Mouse (Mus musculus) gastrocnemius, postnatal 25 days (tissue): ENCODE results near the gene Cox6a2. TPM values are rescaled to one million over a fixed set of nuclear protein-coding genes. Genes with fewer than 3 reads are reported as not detected.
"Not testable (repeated sequence)": the region's sequence is repeated elsewhere in the genome, so short reads cannot be mapped to it uniquely, and the experiment has no call there.

ENCODE experiments used
- DNase-seq: peaks from one replicate; pipeline ENCODE4 v3.0.0; 2022
- total RNA-seq, 2 experiments: library from RNA; stranded (reverse); gene quantifications; 1 replicate in 1 of 2; 2 replicates in 1 of 2; pipeline ENCODE4 v1.2.3; 2021

The Cox6a2 gene
- total RNA-seq, 2 experiments from 2014 or later: 1,477 to 1,564 TPM

DNA sequence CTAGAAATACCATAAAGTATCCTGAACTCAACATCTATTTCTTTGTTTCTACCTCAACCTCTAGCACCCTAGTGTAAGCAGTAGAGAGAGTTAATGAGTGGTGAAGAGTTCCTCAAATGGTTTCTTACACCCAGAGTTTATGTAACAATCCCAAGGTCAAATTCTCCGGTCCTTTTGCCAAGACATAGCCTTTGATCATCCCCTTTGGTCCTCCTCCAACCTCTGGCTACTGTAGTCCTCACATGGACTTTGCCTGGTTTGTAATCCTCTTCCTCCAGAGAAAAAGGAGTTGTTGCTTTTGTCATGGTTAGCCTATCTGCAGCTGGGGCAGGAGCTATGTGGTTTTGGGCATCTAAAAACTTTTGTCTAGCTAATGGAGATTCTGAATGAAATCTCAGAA is 29.3 kb upstream of the Cox6a2 start:
- no peak for DNase-seq

DNA sequence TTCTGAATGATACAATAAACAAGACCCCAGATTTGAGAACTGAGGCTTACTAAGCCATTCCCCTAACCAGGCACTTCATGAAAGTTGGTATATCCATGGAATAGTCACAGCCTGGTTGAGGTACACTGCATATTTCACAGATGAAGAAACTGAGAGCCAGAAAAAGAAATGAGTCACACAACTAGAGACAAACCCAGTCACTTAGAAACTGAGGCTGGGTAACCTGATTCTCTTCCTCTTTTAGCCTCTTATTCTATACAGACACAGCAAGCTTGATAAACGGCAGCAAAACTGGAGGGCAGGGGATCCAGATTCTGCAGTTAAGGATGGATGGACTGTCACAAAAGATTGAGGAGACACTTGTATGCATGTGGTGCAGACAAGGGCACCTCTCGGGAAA is 28.6 kb upstream of the Cox6a2 start:
- no peak for DNase-seq

DNA sequence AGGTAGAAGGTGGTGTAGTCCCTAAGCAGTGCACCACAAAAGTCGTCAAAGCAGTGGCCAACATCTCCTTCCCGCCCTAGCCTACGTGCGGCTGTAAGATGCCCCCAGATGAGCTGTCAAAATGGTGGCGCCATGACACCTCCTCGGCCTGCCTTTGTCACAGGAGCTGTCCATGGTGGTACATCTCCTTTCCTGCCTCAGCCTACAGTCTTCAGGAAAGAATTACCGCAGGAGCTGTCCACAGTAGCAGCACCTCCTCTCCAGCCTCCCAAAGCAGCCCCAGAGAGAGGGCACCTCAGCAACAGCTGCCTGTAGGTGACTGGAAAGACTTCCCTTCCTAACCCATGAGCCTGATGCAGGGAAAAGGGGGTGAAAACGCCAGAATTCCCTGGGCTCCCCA is 25.6 kb upstream of the Cox6a2 start:
- no peak for DNase-seq

DNA sequence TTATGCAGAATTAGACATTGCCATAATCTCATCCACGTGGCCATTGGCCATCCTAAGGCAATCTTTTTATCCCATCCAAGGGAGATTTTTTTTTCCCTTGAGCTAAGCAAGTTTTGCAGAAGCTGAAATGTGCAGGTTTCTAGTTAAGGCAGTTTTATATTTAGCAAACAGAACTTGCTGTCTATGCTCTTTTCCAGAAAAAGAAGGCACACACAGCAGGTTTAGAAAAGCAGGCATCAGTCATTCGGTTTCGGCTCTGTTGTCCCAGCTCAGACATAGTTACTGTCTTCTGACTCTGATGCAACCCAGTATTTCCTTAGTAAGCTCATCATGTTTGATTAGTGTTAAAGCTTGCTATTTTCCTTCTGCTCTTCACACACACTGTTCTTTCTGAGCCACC is 14.7 kb upstream of the Cox6a2 start:
- no peak for DNase-seq

DNA sequence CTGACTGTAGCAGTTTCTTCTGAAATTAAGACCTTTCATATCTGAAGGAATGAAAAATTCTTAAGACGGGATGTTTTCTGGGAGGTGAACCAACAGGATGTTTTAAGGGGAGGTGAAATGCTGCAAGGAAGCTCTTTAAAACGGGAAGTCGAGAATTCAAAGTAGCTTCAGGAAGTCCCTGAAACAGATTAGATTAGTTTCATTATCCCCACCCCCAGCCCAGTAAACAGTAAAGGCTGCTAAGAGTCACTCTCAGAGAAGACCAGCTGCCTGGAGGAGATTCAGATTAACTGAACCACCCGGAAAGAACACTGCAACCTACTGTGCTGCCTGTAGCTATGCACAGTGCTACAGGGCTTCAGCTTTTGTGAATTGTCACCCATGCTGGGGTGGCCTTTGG is 13.8 kb upstream of the Cox6a2 start:
- DNase-seq: no peak

DNA sequence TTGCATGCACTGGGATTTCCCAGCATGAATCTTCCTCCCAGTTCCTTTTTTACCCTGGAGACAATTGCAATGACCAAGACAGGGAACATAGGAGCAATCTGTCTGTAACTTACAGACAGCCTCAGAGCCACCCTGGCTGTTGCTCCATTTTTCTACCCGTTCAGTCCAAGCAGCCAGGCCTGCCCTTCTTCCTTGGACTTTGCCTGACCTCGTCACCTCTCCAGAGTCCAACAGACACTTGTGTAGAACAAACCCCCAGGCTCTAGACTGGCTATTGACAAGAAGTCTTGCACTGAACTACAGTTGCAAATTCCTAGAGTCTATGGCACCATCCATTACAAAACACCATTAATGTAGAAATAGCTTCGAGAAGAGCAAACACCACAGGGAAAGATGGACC is 3.6 kb upstream of the Cox6a2 start:
- DNase-seq: no peak

DNA sequence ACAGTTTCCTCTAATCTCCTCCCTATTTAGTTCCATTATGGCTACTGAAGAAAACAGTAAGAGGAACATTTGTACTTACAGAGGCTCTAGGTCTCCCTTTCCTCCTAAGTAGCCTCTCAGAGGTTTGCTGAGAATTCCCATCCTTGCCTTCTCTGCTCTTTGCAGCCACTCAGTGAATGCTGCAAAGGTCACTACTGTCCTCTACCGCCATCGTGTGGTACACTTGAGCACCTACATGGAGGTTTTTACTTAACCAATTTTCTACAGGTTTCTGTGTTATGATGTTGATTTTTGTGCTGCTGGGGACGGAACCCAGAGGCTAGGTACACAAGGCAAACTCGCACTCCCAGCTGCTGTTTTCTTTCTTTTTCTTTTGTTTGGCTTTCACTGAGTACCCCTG is 2.0 kb upstream of the Cox6a2 start:
- no peak for DNase-seq

DNA sequence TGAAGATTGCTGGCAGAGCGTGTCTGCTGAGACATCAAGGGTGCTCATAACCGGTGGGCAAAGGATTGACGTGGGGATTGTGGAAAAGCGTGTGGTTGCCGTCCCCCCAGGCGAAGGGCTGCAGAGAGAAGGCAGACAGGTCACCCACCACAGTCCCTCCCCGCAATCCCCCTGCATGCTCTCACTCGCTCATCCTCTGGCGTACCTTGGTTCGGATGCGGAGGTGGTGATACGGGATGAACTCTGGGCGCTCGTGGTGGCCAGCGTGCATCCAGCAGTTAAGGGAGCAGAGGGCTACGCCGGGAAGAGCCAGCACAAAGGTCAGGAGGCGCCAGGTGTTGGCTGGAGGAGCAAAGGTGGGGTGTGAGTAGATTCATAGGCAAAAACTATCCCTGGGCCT is 492 bp downstream of the Cox6a2 start:
- DNase-seq: no peak

DNA sequence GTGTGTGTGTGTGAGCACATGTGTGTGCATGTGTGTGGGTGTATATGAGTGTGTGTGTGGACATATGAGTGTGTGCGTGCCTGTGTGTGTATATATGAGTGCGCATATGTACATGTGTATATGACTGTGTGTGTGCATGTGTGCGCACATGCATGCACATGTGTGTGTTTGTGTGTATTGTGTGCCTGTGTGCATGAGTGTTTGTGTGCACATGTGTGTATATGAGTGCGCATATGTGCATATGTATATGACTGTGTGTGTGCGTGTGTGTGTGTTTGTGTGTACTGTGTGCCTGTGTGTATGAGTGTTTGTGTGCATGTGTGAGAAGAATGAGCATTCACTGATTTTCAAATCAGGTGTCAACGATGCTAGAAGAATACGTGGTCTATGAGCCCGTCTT is 2.0 kb downstream of the Cox6a2 start:
- DNase-seq: no peak

DNA sequence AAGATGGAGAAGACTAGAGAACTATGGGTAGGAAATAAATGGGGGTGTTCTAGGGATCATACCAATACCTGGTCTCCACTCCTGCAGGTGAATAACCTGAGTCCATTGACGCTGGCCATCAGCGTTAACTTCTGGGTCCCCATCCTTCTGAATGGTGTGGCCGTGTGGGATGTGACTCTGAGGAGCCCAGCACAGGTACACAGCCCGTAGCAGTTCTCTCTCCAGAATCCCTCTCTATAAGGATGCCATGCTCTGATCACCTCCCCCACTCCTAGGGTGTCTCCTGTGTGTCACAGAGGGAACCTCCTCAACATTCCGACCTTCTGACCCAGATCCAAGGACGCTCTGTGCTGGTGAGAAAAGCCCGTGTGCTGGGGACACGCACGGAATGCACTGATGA is 3.1 kb downstream of the Cox6a2 start:
- DNase-seq: no peak

DNA sequence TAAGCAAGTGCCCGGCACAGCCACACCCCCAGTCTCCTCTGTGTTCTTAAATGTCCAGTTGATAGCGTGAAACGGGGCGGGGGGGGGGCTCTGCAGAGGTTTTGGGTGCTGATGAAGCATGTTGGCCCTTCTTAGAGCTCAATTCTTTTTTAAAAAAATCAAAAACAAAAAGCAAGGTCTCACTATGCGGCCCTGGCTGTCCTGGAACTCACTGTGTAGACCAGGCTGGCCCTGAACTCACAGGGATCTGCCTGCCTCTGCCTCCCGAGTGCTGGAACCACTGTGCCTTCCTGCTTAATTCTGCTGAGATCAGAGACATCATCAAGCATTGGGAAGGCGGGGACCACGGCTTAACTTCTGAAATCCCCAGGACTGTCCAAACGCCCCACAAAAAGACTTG is 4.6 kb downstream of the Cox6a2 start:
- DNase-seq: no peak

DNA sequence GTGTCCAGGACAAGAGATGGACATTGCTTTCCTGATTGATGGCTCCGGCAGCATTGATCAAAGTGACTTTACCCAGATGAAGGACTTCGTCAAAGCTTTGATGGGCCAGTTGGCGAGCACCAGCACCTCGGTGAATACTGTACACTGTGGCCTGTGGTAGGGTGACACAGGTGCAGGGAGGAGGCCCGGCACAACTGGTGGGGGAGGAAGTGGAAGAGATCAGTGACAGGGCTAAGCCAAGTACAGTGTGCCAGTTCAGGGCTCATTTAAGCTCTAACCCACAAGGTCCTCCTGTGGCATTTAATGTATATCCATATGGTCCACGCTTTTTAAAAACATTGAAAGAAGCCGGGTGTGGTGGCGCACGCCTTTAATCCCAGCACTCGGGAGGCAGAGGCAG is 24.5 kb downstream of the Cox6a2 start:
- no peak for DNase-seq

DNA sequence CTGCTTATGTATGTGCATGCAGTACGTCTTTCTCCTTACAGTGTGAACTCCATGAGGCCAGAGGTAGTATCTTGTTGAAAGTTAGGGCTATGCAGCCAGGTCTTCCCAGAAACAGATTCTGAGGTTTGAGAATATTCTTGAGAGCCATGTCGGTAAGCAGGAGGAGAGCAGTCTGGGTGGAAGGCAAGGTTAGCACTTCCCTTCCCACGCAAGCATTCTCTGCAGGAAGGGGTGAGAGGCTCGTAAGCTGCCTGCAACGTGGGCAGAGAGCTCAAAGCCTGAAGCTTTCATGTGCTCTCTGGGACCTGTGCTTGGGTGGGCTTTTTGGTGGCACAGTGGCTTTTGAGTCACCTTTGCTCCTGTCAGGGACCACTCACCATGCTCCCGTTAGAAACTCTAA is 25.6 kb downstream of the Cox6a2 start:
- no peak for DNase-seq

DNA sequence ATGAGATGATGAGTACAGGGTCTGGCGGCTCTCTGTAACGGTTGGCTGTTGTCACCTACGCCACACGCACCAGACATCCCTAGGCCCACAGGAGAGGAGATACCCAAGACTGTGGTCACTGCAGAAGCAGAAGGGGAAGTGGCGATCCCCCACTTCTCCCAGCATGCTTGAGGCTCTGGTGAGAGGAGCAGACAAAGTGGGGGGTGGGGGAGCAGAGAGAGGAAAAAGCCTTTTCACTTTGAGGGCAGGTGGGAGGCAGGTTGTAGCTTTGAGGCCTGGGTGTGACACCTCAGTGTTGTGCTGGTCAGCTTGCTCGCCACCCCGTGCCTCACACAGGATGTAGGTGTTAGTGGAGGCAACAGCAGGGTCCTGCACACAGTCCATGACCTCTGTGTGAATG is 26.1 kb downstream of the Cox6a2 start:
- DNase-seq: no peak

DNA sequence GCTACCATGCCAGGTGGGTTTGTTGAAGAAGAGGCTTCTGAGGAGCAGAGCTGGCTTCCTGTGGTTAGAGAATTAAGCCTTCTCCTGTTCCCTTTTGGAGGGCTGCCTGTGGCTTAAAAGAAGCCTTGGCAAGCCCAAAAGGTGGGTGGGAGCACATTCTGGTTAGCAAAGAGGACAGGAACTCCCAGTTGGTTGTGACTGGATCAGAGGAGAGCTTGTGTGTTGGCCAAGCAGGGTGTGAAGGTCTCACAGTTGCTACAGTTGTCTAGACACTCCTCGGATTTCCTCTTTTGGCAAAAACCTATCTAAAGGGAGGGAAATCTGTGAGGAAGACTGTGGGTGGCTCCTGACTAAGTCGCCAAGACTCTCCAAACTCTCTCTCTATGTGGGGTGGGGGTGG is 27.8 kb downstream of the Cox6a2 start:
- peak; percentile 20 for DNase-seq

DNA sequence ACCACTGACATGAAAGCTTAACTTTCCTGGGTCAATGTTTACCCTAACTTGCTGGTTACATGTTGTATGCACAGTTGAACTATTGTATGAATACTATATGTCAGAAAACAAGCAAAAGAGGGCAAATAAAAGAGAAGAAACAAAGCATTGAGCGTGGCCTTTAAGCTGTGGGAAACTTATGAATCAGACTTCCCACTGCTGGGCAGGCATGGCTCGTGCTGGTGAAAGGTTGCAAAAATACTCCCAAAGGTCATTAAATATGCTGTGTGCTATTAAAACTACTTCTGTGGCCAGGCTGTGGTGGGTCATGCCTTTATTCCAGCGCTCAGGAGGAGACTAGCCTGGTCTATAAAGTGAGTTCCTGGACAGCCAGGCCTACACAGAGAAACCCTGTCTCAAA is 36.2 kb downstream of the Cox6a2 start:
- no peak for DNase-seq

DNA sequence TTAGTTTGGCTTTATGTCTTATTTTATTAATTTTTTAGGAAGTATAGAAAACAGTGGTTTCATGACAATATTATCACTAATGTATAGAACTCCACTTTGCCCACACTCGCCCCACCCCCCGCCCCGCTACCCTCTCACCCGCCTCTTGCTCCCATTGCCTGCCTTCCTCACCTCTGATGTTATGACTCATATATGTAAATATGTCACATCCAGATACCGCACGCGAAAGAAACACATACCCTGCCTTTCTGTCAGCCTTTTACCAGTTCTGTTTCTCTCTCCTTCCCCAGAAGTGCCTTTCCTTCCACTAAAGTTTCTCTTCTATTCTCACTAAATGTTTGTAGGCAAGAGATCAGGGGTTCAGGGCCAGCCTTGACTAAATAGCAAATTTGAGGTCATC is 39.8 kb downstream of the Cox6a2 start:
- no peak for DNase-seq

DNA sequence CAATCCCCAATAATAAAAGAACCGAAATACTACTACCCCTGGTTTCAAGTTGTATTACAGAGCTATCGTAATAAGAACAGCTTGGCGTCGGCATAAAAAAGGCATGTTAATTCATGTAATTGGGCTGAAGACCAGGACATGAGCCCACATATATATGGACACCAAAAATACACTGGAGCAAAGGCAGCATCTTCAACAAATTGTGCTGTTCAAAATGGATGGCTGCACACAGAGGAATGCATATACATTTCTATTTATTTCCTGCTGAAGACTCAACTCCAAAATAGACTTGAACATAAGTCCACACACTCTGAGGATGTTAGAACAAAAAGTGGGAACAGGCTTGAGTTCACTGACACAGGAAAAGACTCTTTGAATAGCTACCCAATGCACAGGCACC is 42.2 kb downstream of the Cox6a2 start:
- no peak for DNase-seq

DNA sequence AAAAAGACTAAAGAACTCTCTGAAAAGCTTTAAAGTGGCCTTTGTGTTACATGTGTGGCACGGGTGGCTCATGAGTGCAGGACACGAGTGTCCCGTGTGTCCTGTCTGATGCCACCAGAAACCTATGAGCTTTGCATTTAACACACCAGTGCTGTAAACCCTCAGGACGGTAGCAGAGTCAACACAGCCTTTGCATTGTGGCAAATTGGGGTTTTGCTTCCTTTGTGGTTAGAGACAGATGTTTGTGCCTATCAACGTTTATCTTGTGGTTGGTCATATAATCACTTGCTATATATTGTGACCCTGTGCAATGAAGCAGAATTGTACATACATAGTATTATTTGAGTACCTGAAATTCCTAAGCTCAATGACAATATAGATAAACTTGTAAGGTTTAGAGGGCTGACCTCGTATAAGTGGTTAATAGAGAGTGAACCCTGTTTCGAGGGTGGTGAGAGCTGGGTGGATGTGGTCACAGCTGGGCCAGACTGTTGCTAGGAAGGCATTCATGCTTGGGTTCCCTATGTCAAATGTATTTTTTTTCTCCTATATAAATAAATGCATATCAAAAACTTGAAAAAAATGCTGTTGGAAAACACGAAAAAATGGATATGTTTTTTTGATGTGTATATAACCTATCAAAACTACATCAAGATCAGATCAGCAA is 47.4 kb downstream of the Cox6a2 start:
- DNase-seq: not testable (repeated sequence)

Other genes with a start within 250 kb of the Cox6a2 start
- 10 to 100 TPM; 76.2 to 78.4 TPM for gene Fus, start 238.9 kb downstream of the Cox6a2 start, total RNA-seq
- under 1 TPM; 0.72 to 0.82 TPM for gene Pycard, start 212.5 kb downstream of the Cox6a2 start, total RNA-seq
- 100 to 1,000 TPM; 235 to 294 TPM for gene Trim72, start 202.4 kb downstream of the Cox6a2 start, total RNA-seq
- 1 to 10 TPM; 1.1 to 2.6 TPM for gene Itgam, start 143.7 kb downstream of the Cox6a2 start, total RNA-seq
- not detected for gene Gm49368, start 143.7 kb downstream of the Cox6a2 start, total RNA-seq
- under 1 TPM in 1 of 2 experiments, not detected in 1; 0.21 TPM for gene Itgax, start 76.8 kb downstream of the Cox6a2 start, total RNA-seq
- gene Itgad, start 52.0 kb downstream of the Cox6a2 start, total RNA-seq: not detected
- gene Armc5, start 31.0 kb upstream of the Cox6a2 start, total RNA-seq: 1 to 10 TPM; 5.8 to 8.7 TPM
- 1 to 10 TPM; 1.7 to 2.0 TPM for gene 9130023H24Rik, start 31.6 kb upstream of the Cox6a2 start, total RNA-seq
- gene Tgfb1i1, start 40.4 kb upstream of the Cox6a2 start, total RNA-seq: 10 to 100 TPM in 1 of 2 experiments, 1 to 10 TPM in 1; 9.0 to 10.2 TPM
- gene Slc5a2, start 59.3 kb upstream of the Cox6a2 start, total RNA-seq: not detected
- gene BC017158, start 91.8 kb upstream of the Cox6a2 start, total RNA-seq: 1 to 10 TPM; 3.4 to 3.7 TPM
- 1 to 10 TPM; 3.6 to 4.1 TPM for gene Rgs10, start 212.4 kb upstream of the Cox6a2 start, total RNA-seq